ENCODE assay signal across 9 mouse cellular contexts in genomic region chrX:42557284-42557683, GRCm38 (mm10). TPM values are rescaled to one million over a fixed set of nuclear protein-coding genes. Genes with fewer than 3 reads are reported as not detected.
DNase-seq lines count a peak whose midpoint lies in the region; ATAC-seq and TF ChIP-seq lines count a peak whose summit lies in the region.
"Had no signal": no experiment of that assay in that cellular context is flagged by ENCODE, and none has a peak within 500 bp of the region (broad histone marks: within the 10 kb centered on the region; RNA-seq: fewer than 3 reads in every experiment).

No protein-coding gene starts in this region.

- TF ChIP-seq POLR2A in cerebellum, adult 2 months (IDR thresholded peaks at IDR 0.05; ENCODE audit: borderline replicate concordance, insufficient read depth, low read length): no peak
- TF ChIP-seq POLR2A in thymus, adult 2 months (IDR thresholded peaks at IDR 0.05; ENCODE audit: control insufficient read depth, extremely low read depth, insufficient read depth, low read length, poor library complexity): no peak

- ATAC-seq in kidney, embryonic 14.5 days (ENCODE audit: low FRiP score, low TSS enrichment): no peak
- ATAC-seq in midbrain, embryonic 11.5 days (ENCODE audit: low FRiP score): 0 out of 2 replicates have a peak, but pooled peaks have one; percentile 54

- TF ChIP-seq CTCF in cerebellum, adult 2 months (IDR thresholded peaks at IDR 0.05; ENCODE audit: borderline replicate concordance, insufficient read depth, low read depth, low read length): peak; percentile 63
- TF ChIP-seq CTCF in thymus, adult 2 months (IDR thresholded peaks at IDR 0.05; ENCODE audit: borderline replicate concordance, control insufficient read depth, extremely low read depth, insufficient read depth, low read length, poor library complexity): no peak

- H3K4me1 ChIP-seq in kidney, embryonic 14.5 days (ENCODE audit: control insufficient read depth, insufficient read depth, low read length): no peaks in the 10 kb centered on the region
- peaks cover 3% of the 10 kb centered on the region; the same call in 1 of the 2 replicates for H3K4me1 ChIP-seq in cerebellum, adult 2 months (ENCODE audit: control insufficient read depth, insufficient read depth, low read length)
- H3K4me1 ChIP-seq in midbrain, embryonic 11.5 days (ENCODE audit: control insufficient read depth, insufficient read depth, low read length): no peaks in the 10 kb centered on the region
- H3K4me1 ChIP-seq in thymus, adult 2 months (replicated peaks; ENCODE audit: control insufficient read depth, insufficient read depth, low read length): peaks cover 9% of the 10 kb centered on the region

- no peak overlapping the region for H3K4me2 ChIP-seq in kidney, embryonic 14.5 days (replicated peaks; ENCODE audit: low read depth, low read length)
- no peak overlapping the region for H3K4me2 ChIP-seq in midbrain, embryonic 11.5 days

- H3K9ac ChIP-seq in kidney, embryonic 14.5 days (ENCODE audit: low read depth, low read length): no peak overlapping the region
- no peak overlapping the region for H3K9ac ChIP-seq in midbrain, embryonic 11.5 days (ENCODE audit: low read length)

- H3K27ac ChIP-seq in kidney, embryonic 14.5 days (ENCODE audit: low read depth, low read length): no peak overlapping the region
- no peak overlapping the region for H3K27ac ChIP-seq in cerebellum, adult 2 months (ENCODE audit: insufficient read depth, low read length)
- H3K27ac ChIP-seq in midbrain, embryonic 11.5 days (ENCODE audit: low read depth, low read length): no peak overlapping the region
- H3K27ac ChIP-seq in thymus, adult 2 months (ENCODE audit: control insufficient read depth, insufficient read depth, low read length): no peak overlapping the region

- H3K4me3 ChIP-seq in kidney, embryonic 14.5 days (ENCODE audit: low read length): no peak overlapping the region
- H3K4me3 ChIP-seq in cerebellum, adult 2 months (replicated peaks; ENCODE audit: insufficient read depth, low read depth, low read length): no peak overlapping the region
- no peak overlapping the region for H3K4me3 ChIP-seq in midbrain, embryonic 11.5 days (ENCODE audit: low read depth, low read length)
- H3K4me3 ChIP-seq in thymus, adult 2 months (ENCODE audit: control insufficient read depth, insufficient read depth, low read length): no peak overlapping the region

- no peaks in the 10 kb centered on the region for H3K27me3 ChIP-seq in kidney, embryonic 14.5 days (ENCODE audit: control insufficient read depth, insufficient read depth, low read length)
- H3K27me3 ChIP-seq in cerebellum, adult 2 months (ENCODE audit: control insufficient read depth, insufficient read depth, low read length): no peaks in the 10 kb centered on the region
- H3K27me3 ChIP-seq in midbrain, embryonic 11.5 days (ENCODE audit: control insufficient read depth, insufficient read depth, low read length): no peaks in the 10 kb centered on the region
- no peaks in the 10 kb centered on the region for H3K27me3 ChIP-seq in thymus, adult 2 months (ENCODE audit: control insufficient read depth, insufficient read depth, low read length)

- no peaks in the 10 kb centered on the region for H3K9me3 ChIP-seq in kidney, embryonic 14.5 days (ENCODE audit: control insufficient read depth, low read length)
- H3K9me3 ChIP-seq in midbrain, embryonic 11.5 days (ENCODE audit: control insufficient read depth, low read length): no peaks in the 10 kb centered on the region

- no peaks in the 10 kb centered on the region for H3K36me3 ChIP-seq in kidney, embryonic 14.5 days (ENCODE audit: control insufficient read depth, insufficient read depth, low read length)
- no peaks in the 10 kb centered on the region for H3K36me3 ChIP-seq in midbrain, embryonic 11.5 days (ENCODE audit: control insufficient read depth, insufficient read depth, low read length)
- H3K36me3 ChIP-seq in thymus, adult 2 months (ENCODE audit: control insufficient read depth, insufficient read depth, low read length): no peaks in the 10 kb centered on the region

- WGBS in kidney, embryonic 14.5 days: 30% methylated on average over 7 of the region's 7 CpGs
- WGBS in cerebellum, adult 2 months: 6% methylated on average over 7 of the region's 7 CpGs
- WGBS in midbrain, embryonic 11.5 days: 23% methylated on average over 7 of the region's 7 CpGs
- 22% methylated on average over 7 of the region's 7 CpGs for WGBS in thymus, adult 2 months

- DNase-seq in kidney, adult 18-20 months: peak; percentile 38
- DNase-seq in MEL-GATA-1-ER (ENCODE audit: extremely low read depth, low read depth): peak; percentile 13
- peak; percentile 68 to 69 for DNase-seq in cerebellum, adult 2 months
- DNase-seq in frontal cortex, postnatal 36 days (ENCODE audit: low spot score in 2 of 2): peak; percentile 36 to 51
- DNase-seq in layer of hippocampus, postnatal 10 days (ENCODE audit: low spot score in 2 of 2): peak; percentile 57 to 67
- DNase-seq in midbrain, embryonic 11.5 days (ENCODE audit: low spot score, missing footprints): peak; percentile 86
- DNase-seq in thymus, adult 2 months: peak; percentile 52

RNA-seq across cellular contexts. Expression of gene Sh2d1a, which starts 55.0 kb away (rescaled TPM):
- 0.16 and 0.31 TPM in 2 replicates for polyA plus RNA-seq in kidney, embryonic 14.5 days (2014; fragmentation: Nextera tagmentation; extraction: Ambion mirVana)
- polyA plus RNA-seq in cerebellum, adult 2 months (2012; rRNA removed): 0.07 and 0.25 TPM in 2 replicates
- total RNA-seq in layer of hippocampus, postnatal 10 days (2021): not detected
- 0.69 and 0.81 TPM in 2 replicates for polyA plus RNA-seq in midbrain, embryonic 11.5 days (2014; fragmentation: Nextera tagmentation; extraction: Ambion mirVana)
- polyA plus RNA-seq in thymus, adult 2 months (2012; rRNA removed): 102 and 114 TPM in 2 replicates
- polyA plus RNA-seq: liver, embryonic 16.5 days had no signal

Comparison
In these comparisons a context has a peak if more than half of its experiments do, and no peak if none do; other contexts are left out.
1. DNase-seq: peak in every context shown above with its lines; median percentile 86 in midbrain, embryonic 11.5 days; 68 in cerebellum, adult 2 months; 62 in layer of hippocampus, postnatal 10 days; 52 in thymus, adult 2 months; 44 in frontal cortex, postnatal 36 days; 38 in kidney, adult 18-20 months; 13 in MEL-GATA-1-ER.
2. RNA of gene Sh2d1a, which starts 55.0 kb away (polyA plus RNA-seq): 102 to 114 TPM in thymus, adult 2 months; 0.69 to 0.81 TPM in midbrain, embryonic 11.5 days, 0.16 to 0.31 TPM in kidney, embryonic 14.5 days and 0.07 to 0.25 TPM in cerebellum, adult 2 months; every median in the first group is over 10 times any median in the second.